Mouse (Mus musculus): Measurements from ENCODE around the gene Flnb. TPM values are rescaled to one million over a fixed set of nuclear protein-coding genes. Genes with fewer than 3 reads are reported as not detected.

Flnb gene
- polyA plus RNA-seq, 1 experiment = 54.5 TPM

DNA sequence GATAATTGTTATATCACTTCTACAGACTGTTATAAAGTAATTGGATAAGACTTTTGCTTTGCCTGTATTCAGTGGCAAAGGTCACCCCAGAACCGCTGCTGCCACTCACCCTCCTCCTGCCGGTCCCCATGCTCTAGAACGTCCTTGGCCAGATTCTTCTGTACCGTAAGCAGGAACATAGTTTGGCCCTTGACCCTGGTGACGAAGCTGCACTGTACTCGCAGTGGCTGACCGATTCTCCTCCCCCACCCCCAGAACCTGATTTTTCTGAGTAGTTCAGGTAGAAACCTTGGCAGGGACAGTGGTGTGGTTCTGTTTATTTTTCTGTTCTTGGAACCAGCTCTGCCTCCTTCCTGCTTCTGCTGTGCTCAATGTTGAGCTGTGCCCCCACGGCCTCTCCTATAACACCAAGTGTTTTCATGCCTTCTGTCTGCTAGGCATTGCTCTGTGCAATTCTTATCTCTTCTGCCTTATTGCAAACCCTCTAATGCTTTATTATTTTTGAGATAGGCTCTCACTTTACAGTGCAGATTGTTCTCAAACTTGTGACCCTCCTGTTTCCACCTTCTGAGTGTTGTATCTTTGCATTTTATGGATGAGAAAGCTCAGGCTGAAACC, 7.0 kb downstream of the Flnb start:
- peaks cover 100% of the 10 kb centered on the region for H3K79me2 ChIP-seq (ENCODE audit: control insufficient read depth, insufficient read depth)
- no peak overlapping the region for H3ac ChIP-seq (ENCODE audit: control insufficient read depth, insufficient read length)
- peak overlapping the region; percentile 73 for H3K4me2 ChIP-seq (ENCODE audit: low read depth)
- H3K36me3 ChIP-seq (ENCODE audit: control insufficient read depth, insufficient read depth) = no peaks in the 10 kb centered on the region
- H3K27me3 ChIP-seq (ENCODE audit: control insufficient read depth, insufficient read depth, insufficient read length) = no peaks in the 10 kb centered on the region
- TF ChIP-seq REST (IDR thresholded peaks at IDR 0.05; ENCODE audit: insufficient read depth, insufficient read length) (no peak), MAX (IDR thresholded peaks at IDR 0.05; ENCODE audit: low read depth) (no peak), SRF (IDR thresholded peaks at IDR 0.05; ENCODE audit: control insufficient read depth, insufficient read length, low read depth) (no peak), MYOG (IDR thresholded peaks at IDR 0.05; ENCODE audit: control insufficient read depth in 1 of 3, insufficient read depth in 1 of 3, insufficient read length in 2 of 3, low read depth in 2 of 3) (no peak), POLR2AphosphoS2 (IDR thresholded peaks at IDR 0.05; ENCODE audit: insufficient read length, low read depth) (no peak), TCF12 (IDR thresholded peaks at IDR 0.05; ENCODE audit: insufficient read depth, poor library complexity, severe bottlenecking) (no peak), MYOD1 (IDR thresholded peaks at IDR 0.05; ENCODE audit: control insufficient read depth in 1 of 3, insufficient read length in 2 of 3, low read depth in 2 of 3) (no peak), POLR2A (IDR thresholded peaks at IDR 0.05; ENCODE audit: insufficient read length, low read depth) (no peak), USF1 (IDR thresholded peaks at IDR 0.05; ENCODE audit: low read depth) (no peak), E2F4 (IDR thresholded peaks at IDR 0.05; ENCODE audit: insufficient read depth) (no peak), CEBPB (IDR thresholded peaks at IDR 0.05; ENCODE audit: insufficient read depth, poor library complexity, severe bottlenecking) (no peak), TCF3 (IDR thresholded peaks at IDR 0.05; ENCODE audit: insufficient read length, low read depth) (no peak)
- H3K4me3 ChIP-seq = no peak overlapping the region

DNA sequence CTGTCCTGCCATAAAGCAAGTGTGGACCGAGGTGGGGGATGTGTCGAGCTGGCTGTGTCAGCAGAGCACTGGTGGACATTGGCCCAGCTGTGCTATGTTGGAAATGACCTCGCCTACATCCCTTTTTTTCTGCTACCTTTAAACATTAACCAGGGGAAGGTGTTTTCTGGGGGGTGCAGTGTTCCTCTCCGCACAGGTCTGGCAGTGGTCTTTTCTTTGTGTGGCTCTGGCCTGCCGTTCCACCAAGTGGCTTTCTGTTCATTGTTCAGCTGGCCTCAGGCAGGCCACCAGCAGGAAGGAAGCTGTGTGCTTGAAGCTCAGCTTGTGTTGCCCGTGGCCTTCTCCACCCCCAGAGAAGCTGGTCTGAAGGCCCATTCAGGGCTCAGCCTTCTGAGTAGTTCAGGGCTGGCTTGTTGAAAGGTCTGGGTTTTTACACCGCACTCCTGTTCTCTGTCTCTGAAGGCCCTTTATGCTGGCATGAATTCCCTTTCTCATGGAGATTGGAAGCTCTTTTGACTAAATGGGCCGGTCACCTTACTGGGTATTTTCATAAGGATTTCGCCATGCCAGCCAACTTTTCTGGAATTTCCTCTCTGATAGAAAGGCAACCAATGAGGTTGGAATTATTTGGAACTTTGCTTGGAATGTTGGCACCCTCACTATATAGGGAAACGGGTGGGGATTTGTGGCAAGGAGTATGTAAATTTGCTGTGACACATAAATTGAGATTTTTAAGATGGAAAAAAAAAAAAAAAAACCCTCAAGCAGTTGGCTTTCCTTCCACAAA, 8.6 kb downstream of the Flnb start:
- Histone ChIP-seq H3ac (ENCODE audit: control insufficient read depth, insufficient read length) (no peak overlapping the region), H3K36me3 (ENCODE audit: control insufficient read depth, insufficient read depth) (no peaks in the 10 kb centered on the region), H3K27me3 (ENCODE audit: control insufficient read depth, insufficient read depth, insufficient read length) (no peaks in the 10 kb centered on the region), H3K4me2 (ENCODE audit: low read depth) (peak overlapping the region; percentile 73), H3K4me3 (no peak overlapping the region), H3K79me2 (ENCODE audit: control insufficient read depth, insufficient read depth) (peaks cover 100% of the 10 kb centered on the region)
- TF ChIP-seq TCF3 (IDR thresholded peaks at IDR 0.05; ENCODE audit: insufficient read length, low read depth) = no peak
- TF ChIP-seq MAX (IDR thresholded peaks at IDR 0.05; ENCODE audit: low read depth) = no peak
- TF ChIP-seq POLR2A (IDR thresholded peaks at IDR 0.05; ENCODE audit: insufficient read length, low read depth) = peak; percentile 23
- TF ChIP-seq MYOD1 (IDR thresholded peaks at IDR 0.05; ENCODE audit: control insufficient read depth in 1 of 3, insufficient read length in 2 of 3, low read depth in 2 of 3) = peak in 1 of 3 experiments; percentile 9
- TF ChIP-seq POLR2AphosphoS2 (IDR thresholded peaks at IDR 0.05; ENCODE audit: insufficient read length, low read depth) = no peak
- TF ChIP-seq MYOG (IDR thresholded peaks at IDR 0.05; ENCODE audit: control insufficient read depth in 1 of 3, insufficient read depth in 1 of 3, insufficient read length in 2 of 3, low read depth in 2 of 3) = no peak

DNA sequence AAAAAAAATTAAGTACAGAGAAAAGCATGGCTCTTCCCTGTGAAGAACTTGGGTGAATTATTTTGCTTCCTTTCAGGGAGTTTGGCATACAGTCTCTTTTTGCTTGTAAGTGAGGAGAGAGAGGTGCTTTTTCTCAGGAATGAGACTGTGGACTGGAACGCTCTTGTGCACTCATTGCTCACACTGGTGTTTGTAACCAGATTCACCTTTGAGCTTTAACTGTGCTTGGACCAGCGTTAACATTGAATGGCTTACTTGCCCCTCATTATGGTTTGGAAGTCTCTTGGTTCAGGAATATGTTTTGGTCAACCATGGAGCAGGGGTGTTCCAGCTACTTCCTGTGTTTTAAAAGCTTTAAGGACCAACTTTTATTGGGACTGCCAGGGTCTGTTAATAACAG, 11.4 kb downstream of the Flnb start:
- Histone ChIP-seq H3K4me2 (ENCODE audit: low read depth) (no peak overlapping the region), H3K79me2 (ENCODE audit: control insufficient read depth, insufficient read depth) (peaks cover 97% of the 10 kb centered on the region), H3K27me3 (ENCODE audit: control insufficient read depth, insufficient read depth, insufficient read length) (no peaks in the 10 kb centered on the region), H3K4me3 (no peak overlapping the region), H3ac (ENCODE audit: control insufficient read depth, insufficient read length) (no peak overlapping the region), H3K36me3 (ENCODE audit: control insufficient read depth, insufficient read depth) (no peaks in the 10 kb centered on the region)
- TF ChIP-seq SRF (IDR thresholded peaks at IDR 0.05; ENCODE audit: control insufficient read depth, insufficient read length, low read depth) = no peak
- no peak for TF ChIP-seq POLR2A (IDR thresholded peaks at IDR 0.05; ENCODE audit: insufficient read length, low read depth)
- no peak for TF ChIP-seq CEBPB (IDR thresholded peaks at IDR 0.05; ENCODE audit: insufficient read depth, poor library complexity, severe bottlenecking)
- no peak for TF ChIP-seq TCF12 (IDR thresholded peaks at IDR 0.05; ENCODE audit: insufficient read depth, poor library complexity, severe bottlenecking)

DNA sequence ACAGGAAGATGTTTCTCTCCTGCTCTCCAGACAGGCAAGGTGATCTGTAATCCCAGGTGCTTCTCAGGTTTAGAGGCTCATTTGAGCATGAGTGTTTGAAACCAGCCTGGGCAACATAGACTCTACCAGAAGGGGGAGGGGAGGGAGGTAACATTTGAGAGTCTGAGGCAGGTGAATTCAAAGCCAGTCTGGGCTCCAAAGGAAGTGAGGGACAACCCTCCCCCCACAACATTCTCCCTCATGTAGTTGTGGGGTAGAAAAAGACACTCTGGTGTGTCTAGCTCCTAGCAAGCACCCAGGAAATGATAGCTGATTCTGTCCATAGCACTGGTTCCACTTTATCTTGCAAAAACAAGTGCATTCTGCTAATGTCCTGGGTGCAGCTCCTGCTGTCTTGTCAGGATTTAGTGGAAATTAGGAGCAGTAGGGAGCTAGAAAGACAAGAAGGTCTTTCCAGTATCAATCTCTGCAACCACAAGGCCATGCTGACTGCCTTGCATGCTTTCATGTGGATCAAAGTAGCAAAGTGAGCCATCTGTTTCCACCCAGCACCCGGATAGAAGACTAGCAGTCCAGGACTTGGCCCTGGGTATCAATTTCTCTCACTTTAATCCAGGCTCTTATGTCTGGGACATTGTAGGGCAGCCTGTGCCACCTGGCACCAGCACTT, 14.1 kb downstream of the Flnb start:
- peaks cover 97% of the 10 kb centered on the region for H3K79me2 ChIP-seq (ENCODE audit: control insufficient read depth, insufficient read depth)
- TF ChIP-seq REST (IDR thresholded peaks at IDR 0.05; ENCODE audit: insufficient read depth, insufficient read length) (no peak), MYOD1 (IDR thresholded peaks at IDR 0.05; ENCODE audit: control insufficient read depth in 1 of 3, insufficient read length in 2 of 3, low read depth in 2 of 3) (peak in 1 of 3 experiments; percentile 45), POLR2AphosphoS2 (IDR thresholded peaks at IDR 0.05; ENCODE audit: insufficient read length, low read depth) (no peak)

DNA sequence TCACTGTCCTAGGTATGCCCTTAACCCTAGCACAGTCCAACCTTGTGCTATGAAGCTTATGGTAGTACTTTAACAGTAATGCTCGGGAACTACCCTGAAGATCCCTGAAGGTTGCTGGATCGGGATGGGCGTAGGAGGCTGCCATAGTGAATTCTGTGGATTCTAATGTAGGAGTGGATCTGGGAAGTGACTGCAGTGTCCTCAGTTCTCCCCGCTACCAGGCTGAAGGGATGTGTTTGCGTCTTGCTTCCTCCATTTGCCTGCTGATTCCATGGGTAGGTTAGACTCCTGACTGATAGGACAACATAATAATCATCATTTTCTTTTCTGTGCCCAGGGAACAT, 14.7 kb downstream of the Flnb start:
- H3K27me3 ChIP-seq (ENCODE audit: control insufficient read depth, insufficient read depth, insufficient read length) = no peaks in the 10 kb centered on the region
- TF ChIP-seq TCF12 (IDR thresholded peaks at IDR 0.05; ENCODE audit: insufficient read depth, poor library complexity, severe bottlenecking) (no peak), MAX (IDR thresholded peaks at IDR 0.05; ENCODE audit: low read depth) (no peak), TCF3 (IDR thresholded peaks at IDR 0.05; ENCODE audit: insufficient read length, low read depth) (no peak), POLR2A (IDR thresholded peaks at IDR 0.05; ENCODE audit: insufficient read length, low read depth) (no peak), MYOD1 (IDR thresholded peaks at IDR 0.05; ENCODE audit: control insufficient read depth in 1 of 3, insufficient read length in 2 of 3, low read depth in 2 of 3) (no peak), REST (IDR thresholded peaks at IDR 0.05; ENCODE audit: insufficient read depth, insufficient read length) (no peak), USF1 (IDR thresholded peaks at IDR 0.05; ENCODE audit: low read depth) (no peak), E2F4 (IDR thresholded peaks at IDR 0.05; ENCODE audit: insufficient read depth) (no peak), CEBPB (IDR thresholded peaks at IDR 0.05; ENCODE audit: insufficient read depth, poor library complexity, severe bottlenecking) (no peak), SRF (IDR thresholded peaks at IDR 0.05; ENCODE audit: control insufficient read depth, insufficient read length, low read depth) (no peak), MYOG (IDR thresholded peaks at IDR 0.05; ENCODE audit: control insufficient read depth in 1 of 3, insufficient read depth in 1 of 3, insufficient read length in 2 of 3, low read depth in 2 of 3) (no peak), POLR2AphosphoS2 (IDR thresholded peaks at IDR 0.05; ENCODE audit: insufficient read length, low read depth) (no peak)
- peaks cover 97% of the 10 kb centered on the region for H3K79me2 ChIP-seq (ENCODE audit: control insufficient read depth, insufficient read depth)
- H3ac ChIP-seq (ENCODE audit: control insufficient read depth, insufficient read length) = no peak overlapping the region
- H3K36me3 ChIP-seq (ENCODE audit: control insufficient read depth, insufficient read depth) = no peaks in the 10 kb centered on the region
- H3K4me3 ChIP-seq = no peak overlapping the region
- H3K4me2 ChIP-seq (ENCODE audit: low read depth) = peak overlapping the region; percentile 65

More for the DNA sequence above, 14.1 kb downstream of the Flnb start:
- H3K4me3 ChIP-seq = no peak overlapping the region
- peak overlapping the region; percentile 65 for H3K4me2 ChIP-seq (ENCODE audit: low read depth)
- H3K36me3 ChIP-seq (ENCODE audit: control insufficient read depth, insufficient read depth) = no peaks in the 10 kb centered on the region
- no peaks in the 10 kb centered on the region for H3K27me3 ChIP-seq (ENCODE audit: control insufficient read depth, insufficient read depth, insufficient read length)
- no peak overlapping the region for H3ac ChIP-seq (ENCODE audit: control insufficient read depth, insufficient read length)
